Mouse (Mus musculus) intestine, embryonic 16.5 days (tissue): ENCODE data around the gene Paxip1. TPM values are rescaled to one million over a fixed set of nuclear protein-coding genes. Genes with fewer than 3 reads are reported as not detected.

Source experiments
- ATAC-seq: fragments of 200-750 bp; cut with Nextera tagmentation; 2 replicates; pipeline ENCODE4 v1.8.0; 2017; ENCODE audit warnings: moderate TSS enrichment, moderate library complexity
- H3K27ac ChIP-seq: fragments of 300-500 bp; sonication (generic); 2 replicates; pipeline ENCODE4 v1.5.1; 2014; ENCODE audit warnings: mild to moderate bottlenecking, low read length
- H3K27me3 ChIP-seq: fragments of 300-500 bp; sonication (generic); replicated peaks from 2 replicates; pipeline ENCODE4 v1.6.1; 2014; ENCODE audit warnings: low read length, control low read depth, mixed read lengths; ENCODE audit not compliant: control insufficient read depth, insufficient read depth
- H3K36me3 ChIP-seq: fragments of 300-500 bp; sonication (generic); 2 replicates; pipeline ENCODE4 v1.6.1; 2014; ENCODE audit warnings: low read length, control low read depth; ENCODE audit not compliant: control insufficient read depth, insufficient read depth
- H3K4me1 ChIP-seq: fragments of 300-500 bp; sonication (generic); 2 replicates; pipeline ENCODE4 v1.6.1; 2014; ENCODE audit warnings: low read length, control low read depth, mixed read lengths; ENCODE audit not compliant: control insufficient read depth, insufficient read depth
- H3K4me2 ChIP-seq: fragments of 300-500 bp; sonication (generic); 2 replicates; pipeline ENCODE4 v1.6.1; 2014; ENCODE audit warnings: low read depth, low read length, control low read depth
- H3K4me3 ChIP-seq: fragments of 300-500 bp; sonication (generic); 2 replicates; pipeline ENCODE4 v1.5.1; 2014; ENCODE audit warnings: mild to moderate bottlenecking, low read length
- H3K9ac ChIP-seq: fragments of 300-500 bp; sonication (generic); 2 replicates; pipeline ENCODE4 v1.6.1; 2014; ENCODE audit warnings: low read depth, low read length
- H3K9me3 ChIP-seq: fragments of 300-500 bp; sonication (generic); 2 replicates; pipeline ENCODE4 v1.6.1; 2016; ENCODE audit warnings: low read length, control low read depth; ENCODE audit not compliant: control insufficient read depth
- WGBS: fragments of 180-500 bp; shearing (Covaris S2); extraction: QIAGEN DNeasy Blood & Tissue Kit; methylation state at CpG from one replicate; pipeline ENCODE4 v1.1.7; 2014; 5-methylcytosine and 5-hydroxymethylcytosine counted together
- polyA plus RNA-seq: library from polyadenylated mRNA; unstranded; fragments of >200 nt; fragmentation: Nextera tagmentation; extraction: Ambion mirVana; gene quantifications from 2 replicates; pipeline ENCODE4 v1.2.1, GENCODE M21; 2015

Gene Paxip1
- 21.8 and 24.1 TPM in 2 replicates for polyA plus RNA-seq

DNA sequence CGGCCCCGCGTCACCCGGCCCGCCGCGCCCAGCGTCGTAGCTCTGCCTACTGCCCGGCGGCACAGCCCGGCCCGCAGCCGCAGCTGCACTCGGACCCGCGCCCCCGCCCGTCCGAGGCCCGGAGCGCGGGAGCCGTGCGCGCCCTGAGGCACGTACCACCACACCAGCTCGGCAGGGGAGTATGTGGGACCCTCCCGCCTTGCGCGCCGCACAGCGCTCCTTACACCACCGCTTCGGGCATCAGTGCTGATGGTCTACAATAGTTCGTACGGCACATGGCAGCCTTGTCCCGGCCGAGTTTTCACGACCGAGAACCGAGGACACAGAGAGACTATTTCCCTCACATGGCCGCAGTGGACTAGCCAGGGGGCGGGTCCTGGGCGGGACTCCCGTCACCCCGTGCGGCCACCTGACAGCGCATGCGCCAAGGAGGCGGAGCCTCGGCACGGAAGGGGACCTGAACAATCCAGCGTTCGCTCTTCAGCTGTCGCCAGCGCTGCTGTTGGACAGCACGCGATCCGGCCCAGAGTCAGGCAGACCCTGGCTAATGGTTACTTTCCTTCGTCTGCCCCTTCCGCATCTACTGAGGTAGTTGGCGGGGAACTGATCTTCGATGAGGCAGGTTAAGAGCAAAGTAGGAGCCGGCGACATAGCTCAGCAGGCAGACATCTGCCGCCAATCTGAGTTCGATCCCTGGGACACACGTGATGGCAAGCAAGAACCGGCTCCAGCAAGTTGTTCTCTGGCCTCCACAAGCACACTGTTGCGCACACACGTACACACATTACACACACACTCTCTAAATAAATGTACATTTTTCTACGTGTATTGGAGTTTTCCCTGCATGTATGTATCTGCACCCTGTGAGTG is at the start of gene Paxip1:
TSS of gene Paxip1 (minus strand) at position 389 of the 870 bp plus-strand sequence.
- H3K4me3 ChIP-seq = peak within 1 kb of the TSS; percentile 74
- WGBS = under 1% methylated on average over 71 of the region's 73 CpGs
- no peaks in the 10 kb centered on the region for H3K27me3 ChIP-seq
- peak; percentile 97 for ATAC-seq
- peak within 1 kb of the TSS; percentile 92 for H3K27ac ChIP-seq
- H3K4me1 ChIP-seq = peaks cover 14% of the 10 kb centered on the region
- H3K9me3 ChIP-seq = no peaks in the 10 kb centered on the region
- peak within 1 kb of the TSS; percentile 65 for H3K4me2 ChIP-seq
- H3K9ac ChIP-seq = peak within 1 kb of the TSS; percentile 83
- H3K36me3 ChIP-seq = peaks cover 13% of the 10 kb centered on the region

DNA sequence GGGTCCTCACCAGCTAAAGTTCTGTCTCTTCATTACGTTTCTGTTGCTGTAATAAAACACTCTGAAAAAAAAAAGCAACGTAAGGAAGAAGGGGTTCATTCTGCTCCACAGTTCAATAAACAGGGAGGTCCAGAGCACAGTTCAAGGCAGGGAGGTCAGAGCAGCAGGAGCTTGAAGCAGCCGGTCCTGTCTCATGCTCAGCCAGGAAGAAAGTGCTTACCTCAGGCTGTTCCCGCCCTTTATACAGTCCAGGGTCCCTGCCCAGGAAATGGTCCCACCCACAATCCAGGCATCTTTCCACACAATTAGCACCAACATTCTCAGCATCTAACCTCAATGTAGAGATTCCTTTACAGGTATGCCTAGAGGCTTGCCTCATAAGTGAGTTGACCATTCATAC is 46.6 kb upstream of the Paxip1 start:
- no peaks in the 10 kb centered on the region for H3K36me3 ChIP-seq
- H3K27me3 ChIP-seq = peaks cover 12% of the 10 kb centered on the region
- H3K4me3 ChIP-seq = no peak overlapping the region
- H3K9me3 ChIP-seq = no peaks in the 10 kb centered on the region
- H3K4me2 ChIP-seq = no peak overlapping the region
- H3K4me1 ChIP-seq = no peaks in the 10 kb centered on the region
- 29% methylated on average over 4 of the region's 4 CpGs for WGBS
- no peak overlapping the region for H3K9ac ChIP-seq
- no peak overlapping the region for H3K27ac ChIP-seq
- no peak for ATAC-seq

DNA sequence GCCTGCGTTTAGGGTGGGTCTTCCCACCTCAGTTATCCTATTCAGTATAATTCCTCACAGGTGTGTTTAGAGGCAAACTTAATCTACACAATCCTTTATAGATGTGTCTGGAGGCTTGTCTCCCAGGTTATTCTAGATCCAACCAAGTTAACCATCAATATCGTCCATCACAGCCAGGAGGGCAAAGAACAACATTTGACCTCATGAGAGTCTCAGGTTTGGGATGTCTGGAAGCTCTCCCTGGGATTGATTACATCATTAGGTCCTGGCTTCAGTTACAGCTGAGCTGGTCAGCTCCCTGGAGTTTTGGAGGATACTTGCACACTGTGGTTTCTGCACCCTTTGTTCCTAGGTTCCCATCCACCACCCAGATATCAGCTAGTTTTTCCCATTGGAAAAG is 43.6 kb upstream of the Paxip1 start:
- WGBS = 78% methylated on average over 2 of the region's 2 CpGs
- no peaks in the 10 kb centered on the region for H3K36me3 ChIP-seq
- H3K4me1 ChIP-seq = no peaks in the 10 kb centered on the region
- H3K4me3 ChIP-seq = no peak overlapping the region
- H3K27me3 ChIP-seq = no peaks in the 10 kb centered on the region
- ATAC-seq = no peak
- no peak overlapping the region for H3K27ac ChIP-seq
- no peak overlapping the region for H3K4me2 ChIP-seq
- no peak overlapping the region for H3K9ac ChIP-seq
- no peaks in the 10 kb centered on the region for H3K9me3 ChIP-seq

DNA sequence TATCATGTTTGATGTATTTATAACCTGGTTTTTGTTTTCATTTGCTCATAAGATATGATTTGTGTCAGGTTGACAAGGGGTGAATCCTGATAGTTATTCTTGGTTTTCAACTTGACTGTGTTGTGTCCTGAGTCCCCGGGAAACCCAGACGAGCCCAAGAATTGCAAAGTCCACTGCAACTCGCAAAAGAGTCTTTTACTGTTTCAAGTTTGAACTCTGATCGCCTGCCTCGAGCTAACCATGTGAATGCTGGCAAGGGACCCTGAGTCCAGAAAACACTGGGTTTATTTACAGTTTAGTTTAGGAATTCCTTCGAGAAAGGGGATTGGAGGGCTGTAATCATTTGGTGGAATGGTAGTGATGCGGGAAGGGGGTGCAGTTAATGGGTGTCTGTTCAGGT is 36.5 kb upstream of the Paxip1 start:
- H3K9me3 ChIP-seq = no peaks in the 10 kb centered on the region
- no peaks in the 10 kb centered on the region for H3K27me3 ChIP-seq
- H3K4me1 ChIP-seq = no peaks in the 10 kb centered on the region
- H3K4me2 ChIP-seq = no peak overlapping the region
- H3K9ac ChIP-seq = no peak overlapping the region
- no peak overlapping the region for H3K27ac ChIP-seq
- no peak overlapping the region for H3K4me3 ChIP-seq
- no peak for ATAC-seq
- H3K36me3 ChIP-seq = no peaks in the 10 kb centered on the region
- 48% methylated on average over 7 of the region's 7 CpGs for WGBS

DNA sequence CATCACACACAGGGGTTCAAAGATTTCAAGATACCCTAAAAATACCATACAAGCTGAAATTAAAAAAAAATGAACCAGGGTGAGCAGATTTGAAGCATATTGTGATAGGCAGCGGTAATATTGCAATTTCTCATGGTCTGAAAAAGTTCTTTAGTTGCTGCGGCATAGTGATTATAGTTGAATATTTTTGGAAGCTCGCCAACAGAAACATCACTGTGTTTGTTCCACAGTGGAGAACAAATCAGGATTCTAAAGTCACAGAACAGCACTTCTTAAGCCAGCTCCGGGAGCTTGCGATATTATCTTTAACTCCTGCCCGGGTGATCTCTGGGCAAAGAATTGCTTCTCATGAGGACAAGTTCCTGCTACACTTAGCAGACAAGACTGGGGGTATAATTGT is 29.7 kb upstream of the Paxip1 start:
- Histone ChIP-seq H3K36me3 (no peaks in the 10 kb centered on the region), H3K27ac (no peak overlapping the region), H3K4me2 (no peak overlapping the region), H3K9ac (no peak overlapping the region), H3K4me3 (no peak overlapping the region), H3K9me3 (no peaks in the 10 kb centered on the region), H3K4me1 (no peaks in the 10 kb centered on the region), H3K27me3 (no peaks in the 10 kb centered on the region)
- WGBS = 68% methylated on average over 6 of the region's 6 CpGs
- no peak for ATAC-seq

DNA sequence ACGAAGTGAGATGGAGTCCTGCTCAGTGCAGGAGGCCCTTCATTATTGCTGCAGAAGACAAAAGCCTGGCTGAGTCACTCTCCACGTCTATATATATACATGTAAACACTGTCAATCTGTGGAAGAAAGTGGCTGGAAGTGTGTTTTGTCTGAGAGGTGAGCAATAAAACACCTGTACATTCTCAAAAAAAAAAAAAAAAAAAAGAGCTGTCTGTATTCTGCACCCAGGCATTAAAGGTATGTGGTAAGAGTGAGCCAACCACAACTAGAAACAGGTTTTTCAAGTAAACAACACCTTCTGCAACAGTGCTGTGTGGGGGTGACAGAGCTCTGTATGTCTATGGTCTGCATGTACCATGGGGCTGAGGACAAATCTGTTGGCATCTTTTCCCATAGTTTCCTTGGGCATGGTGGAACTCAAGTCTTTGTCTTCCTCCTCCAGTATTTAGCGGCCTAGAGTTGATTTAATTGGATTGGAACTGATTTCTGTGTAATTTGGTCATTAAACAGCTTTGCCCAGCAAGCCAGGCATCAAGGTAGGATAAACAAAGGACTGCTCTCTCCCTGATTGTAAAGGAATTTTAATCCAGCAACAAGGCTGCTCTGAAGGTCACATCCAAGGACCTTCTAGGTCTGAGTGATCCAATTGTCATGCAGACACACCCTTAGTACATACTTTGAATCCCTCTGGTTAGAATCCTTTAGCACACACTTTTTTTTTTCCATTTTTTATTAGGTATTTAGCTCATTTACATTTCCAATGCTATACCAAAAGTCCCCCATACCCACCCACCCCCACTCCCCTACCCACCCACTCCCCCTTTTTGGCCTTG is 27.6 kb upstream of the Paxip1 start:
- ATAC-seq = no peak
- 48% methylated on average over 3 of the region's 3 CpGs for whole genome bisulfite sequencing
- Histone ChIP-seq H3K4me1 (no peaks in the 10 kb centered on the region), H3K9me3 (no peaks in the 10 kb centered on the region), H3K4me2 (no peak overlapping the region), H3K9ac (no peak overlapping the region), H3K27ac (no peak overlapping the region), H3K27me3 (no peaks in the 10 kb centered on the region), H3K4me3 (no peak overlapping the region), H3K36me3 (no peaks in the 10 kb centered on the region)

DNA sequence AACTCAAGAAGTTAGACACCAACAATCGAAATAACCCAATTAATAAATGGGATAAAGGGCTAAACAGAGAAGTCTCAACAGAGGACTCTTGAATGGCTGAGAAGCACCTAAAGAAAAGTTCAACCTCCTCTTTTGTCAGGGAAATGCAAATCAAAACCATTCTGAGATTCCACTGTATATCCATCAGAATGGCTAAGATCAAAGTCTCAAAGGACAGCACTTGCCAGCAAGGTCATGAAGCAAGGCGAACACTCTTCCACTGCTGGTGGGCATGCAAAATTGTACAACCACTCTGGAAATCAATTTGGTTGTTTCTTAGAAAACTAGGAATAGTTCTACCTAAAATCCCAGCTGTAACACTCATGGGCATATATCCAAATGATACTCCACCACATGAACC is 22.8 kb upstream of the Paxip1 start:
- Histone ChIP-seq H3K36me3 (no peaks in the 10 kb centered on the region), H3K4me1 (no peaks in the 10 kb centered on the region), H3K27me3 (no peaks in the 10 kb centered on the region), H3K4me3 (no peak overlapping the region), H3K4me2 (no peak overlapping the region), H3K27ac (no peak overlapping the region), H3K9me3 (no peaks in the 10 kb centered on the region), H3K9ac (no peak overlapping the region)
- 87% methylated on average over 2 of the region's 2 CpGs for WGBS
- no peak for ATAC-seq

DNA sequence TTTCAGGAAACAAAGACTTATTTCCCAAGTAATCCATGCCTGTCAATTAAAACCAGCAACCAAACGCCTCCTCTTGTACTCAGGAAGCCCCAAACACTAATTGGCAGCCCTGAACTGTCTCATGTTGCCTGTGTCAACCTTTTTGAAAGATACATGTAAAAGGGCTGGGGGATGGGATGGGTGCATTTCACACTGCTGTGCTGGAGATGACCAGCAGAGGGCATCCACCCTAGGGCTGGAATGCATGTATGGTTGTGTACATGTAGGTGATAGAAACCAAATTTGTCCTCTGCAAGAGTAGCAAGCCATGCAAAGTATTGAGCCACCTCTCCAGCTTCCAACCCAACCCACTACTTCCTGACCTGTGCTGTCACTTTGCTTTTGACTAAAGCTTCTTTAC is 2.4 kb upstream of the Paxip1 start:
- Histone ChIP-seq H3K9me3 (no peaks in the 10 kb centered on the region), H3K9ac (no peak overlapping the region), H3K4me1 (peaks cover 14% of the 10 kb centered on the region), H3K36me3 (no peaks in the 10 kb centered on the region), H3K4me3 (no peak overlapping the region), H3K4me2 (no peak overlapping the region), H3K27me3 (no peaks in the 10 kb centered on the region), H3K27ac (no peak overlapping the region)
- 14% methylated on average over 1 of the region's 1 CpGs for WGBS
- ATAC-seq = no peak

DNA sequence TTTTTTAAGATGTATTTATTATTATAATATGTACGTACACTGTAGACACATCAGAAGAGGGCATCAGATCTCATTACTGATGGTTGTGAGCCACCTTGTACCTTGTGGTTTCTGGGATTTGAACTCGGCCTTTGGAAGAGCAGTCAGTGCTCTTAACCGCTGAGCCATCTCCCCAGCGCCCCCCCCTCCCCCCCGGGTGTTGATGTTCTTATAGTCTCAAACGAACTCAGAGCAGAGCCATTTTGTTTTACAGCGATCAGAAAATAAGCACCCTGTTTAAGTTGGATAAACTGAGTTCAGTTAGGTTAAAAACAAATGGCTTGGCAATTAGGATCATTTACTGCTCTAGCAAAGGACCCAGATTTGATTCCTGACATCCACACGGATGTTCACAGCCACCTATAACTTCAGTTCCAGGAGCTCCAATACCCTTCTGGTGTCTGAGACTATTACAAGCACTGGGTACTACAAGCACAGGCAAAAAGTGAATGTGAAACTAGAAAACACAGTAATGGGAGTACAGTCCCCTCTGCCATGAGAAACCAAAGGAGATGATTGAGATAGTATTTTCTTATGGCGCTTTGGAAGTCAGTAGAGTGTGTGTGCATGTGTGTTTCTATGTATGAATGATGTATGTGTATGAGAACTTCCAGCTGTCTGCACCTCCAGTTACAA is 1.2 kb upstream of the Paxip1 start:
- Histone ChIP-seq H3K4me2 (peak overlapping the region; percentile 65), H3K36me3 (peaks cover 4% of the 10 kb centered on the region), H3K27me3 (no peaks in the 10 kb centered on the region), H3K27ac (no peak overlapping the region), H3K9me3 (no peaks in the 10 kb centered on the region), H3K4me3 (peak overlapping the region; percentile 74), H3K9ac (no peak overlapping the region), H3K4me1 (peaks cover 14% of the 10 kb centered on the region)
- ATAC-seq = no peak
- 46% methylated on average over 9 of the region's 9 CpGs for WGBS
